Mouse (Mus musculus) CH12.LX (cell line): ENCODE measurements around the gene Prkce.

Experiments
- CTCF ChIP-seq, 2 experiments: IDR thresholded peaks in 1 of 2; conservative IDR thresholded peaks in 1 of 2; 2 replicates each; pipeline ENCODE4 v1.5.1; 2011 to 2012; ENCODE audit warnings: low read depth in 2 of 2, low read length in 2 of 2, improper control_type of control experiment in 1 of 2, inconsistent platforms in 1 of 2, mild to moderate bottlenecking in 1 of 2, moderate library complexity in 1 of 2
- JUND ChIP-seq: conservative IDR thresholded peaks from 2 replicates; pipeline ENCODE4 v1.6.1; 2011; ENCODE audit warnings: low read depth, low read length, improper control_type of control experiment
- MAX ChIP-seq: IDR thresholded peaks from 2 replicates; pipeline ENCODE4 v1.6.1; 2011; ENCODE audit warnings: low read length, improper control_type of control experiment
- NRF1 ChIP-seq: IDR thresholded peaks from 2 replicates; pipeline ENCODE4 v1.6.1; 2014; ENCODE audit warnings: low read depth, mild to moderate bottlenecking, inconsistent platforms, low read length, improper control_type of control experiment, moderate library complexity
- POLR2A ChIP-seq: IDR thresholded peaks from 2 replicates; pipeline ENCODE4 v1.6.1; 2011; ENCODE audit warnings: low read depth, mild to moderate bottlenecking, improper control_type of control experiment, low read length

GRCm38 (mm10) chr17:86330076-86330955 is 162.7 kb downstream of the Prkce start:
- TF ChIP-seq POLR2A (no peak), CTCF (conservative IDR thresholded peaks at IDR 0.05 in 1 of 2, IDR thresholded peaks at IDR 0.05 in 1 of 2; ENCODE audit: low read depth in 2 of 2, low read length in 2 of 2) (no peak), NRF1 (no peak), JUND (no peak), MAX (no peak)
